Mouse (Mus musculus): ENCODE measurements at regions not wholly inside any gene's neighbourhood (a gene's known extent, or its start where the extent isn't known, plus 50 kb on each side); places are given as distances from the start of the nearest gene placed in this dataset.

GRCm38 (mm10) chr7:67429008-67429873 lies 56.6 kb upstream of the Mef2a start:
- DNase-seq (ENCODE audit: low read depth, low spot score): no peak

GRCm38 (mm10) chr7:67428388-67428787 lies 55.7 kb upstream of the Mef2a start:
- DNase-seq (ENCODE audit: low read depth, low spot score): no peak

- no peak for DNase-seq (ENCODE audit: low read depth, low spot score)
Observed at GRCm38 (mm10) chr7:67426076-67426475, 53.4 kb upstream of the Mef2a start.

GRCm38 (mm10) chr7:67425581-67425980 lies 52.9 kb upstream of the Mef2a start:
- peak; percentile 20 for DNase-seq (ENCODE audit: low read depth, low spot score)

GRCm38 (mm10) chr7:67424810-67425485 lies 52.3 kb upstream of the Mef2a start:
- DNase-seq (ENCODE audit: low read depth, low spot score): peak; percentile 14

All from CD4-positive helper T cell, adult 2 months (primary cell).